Mouse (Mus musculus) megakaryocyte, embryonic 14.5 days (primary cell): ENCODE measurements around the gene Sgcd.

Source experiments
- FLI1 ChIP-seq: IDR thresholded peaks from 2 replicates; pipeline ENCODE4 v1.6.1; 2012; ENCODE audit warnings: low read length, inconsistent platforms, mixed read lengths
- GATA1 ChIP-seq: IDR thresholded peaks from 3 replicates; pipeline ENCODE4 v1.6.1; 2012; ENCODE audit warnings: mixed read lengths, low read length, inconsistent platforms, borderline replicate concordance

DNA sequence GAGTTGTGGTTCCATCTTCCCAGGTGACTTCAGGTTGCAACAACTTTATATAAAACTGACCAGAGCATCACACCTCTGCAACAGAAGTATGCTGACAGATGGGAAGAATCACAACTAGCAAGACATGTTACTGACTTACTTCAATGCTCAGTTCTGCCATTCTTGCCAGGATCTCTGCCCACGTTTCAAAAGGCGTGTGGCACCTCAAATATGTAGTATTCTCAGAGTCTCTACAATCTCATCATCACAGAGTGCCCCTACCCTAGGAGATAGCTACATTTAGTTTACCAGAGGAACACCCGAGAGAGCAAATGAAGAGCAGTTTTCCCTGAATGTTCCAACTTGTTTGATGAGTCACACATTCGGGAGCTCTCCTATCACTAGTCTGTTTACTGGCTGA, 229.8 kb downstream of the Sgcd start:
- TF ChIP-seq GATA1 (no peak), FLI1 (no peak)
